Mouse (Mus musculus): ENCODE data around the gene Zp3r. TPM values are rescaled to one million over a fixed set of nuclear protein-coding genes. Genes with fewer than 3 reads are reported as not detected.

Gene Zp3r
- not detected for total RNA-seq (2023)

GRCm38 (mm10) chr1:130629521-130629920 is at the start of gene Zp3r:
TSS of gene Zp3r (minus strand) at chr1:130629621.

GRCm38 (mm10) chr1:130661454-130661853 is 32.0 kb upstream of the Zp3r start, which contains the start of gene C4bp:
TSS of gene C4bp (minus strand) at chr1:130661632.

Other genes starting within 250 kb of the Zp3r start
- 1 to 10 TPM in 1 of 2 experiments, not detected in 1; 1.1 TPM for gene Cd55b, start 206.6 kb downstream of the Zp3r start, total RNA-seq (2023)
- gene Cd55, start 166.9 kb downstream of the Zp3r start, total RNA-seq (2023): 10 to 100 TPM; 12.4 to 12.9 TPM
- not detected for gene C4bp, start 32.0 kb upstream of the Zp3r start, total RNA-seq (2023)
- gene Gm29427, start 86.2 kb upstream of the Zp3r start, total RNA-seq (2023): not detected
- gene Yod1, start 87.7 kb upstream of the Zp3r start, total RNA-seq (2023): 1 to 10 TPM; 6.5 to 6.7 TPM
- gene Pfkfb2, start 99.6 kb upstream of the Zp3r start, total RNA-seq (2023): 10 to 100 TPM; 25.6 to 26.2 TPM
- gene AA986860, start 102.4 kb upstream of the Zp3r start, total RNA-seq (2023): under 1 TPM; 0.39 to 0.58 TPM
- not detected for gene Fcamr, start 171.3 kb upstream of the Zp3r start, total RNA-seq (2023)
- gene Pigr, start 197.1 kb upstream of the Zp3r start, total RNA-seq (2023): not detected
- 1 to 10 TPM; 1.2 to 4.0 TPM for gene Fcmr, start 236.0 kb upstream of the Zp3r start, total RNA-seq (2023)